Mouse (Mus musculus) C2C12 (cell line): ENCODE measurements around the gene Tmem243.

Experiments
- CTCF ChIP-seq: IDR thresholded peaks from one replicate; pipeline ENCODE4 v1.5.1; 2011; ENCODE audit not compliant: control insufficient read depth, insufficient read depth, insufficient read length
- FOSL1 ChIP-seq: IDR thresholded peaks from one replicate; pipeline ENCODE4 v1.8.0; 2011; ENCODE audit warnings: mild to moderate bottlenecking, low read length; ENCODE audit not compliant: poor library complexity, insufficient read depth, severe bottlenecking
- MAX ChIP-seq: IDR thresholded peaks from one replicate; pipeline ENCODE4 v1.6.1; 2011; ENCODE audit warnings: mild to moderate bottlenecking, control low read depth
- MYOD1 ChIP-seq: IDR thresholded peaks from one replicate; pipeline ENCODE4 v1.6.1; 2011; ENCODE audit warnings: low read depth; ENCODE audit not compliant: control insufficient read depth, insufficient read length

DNA sequence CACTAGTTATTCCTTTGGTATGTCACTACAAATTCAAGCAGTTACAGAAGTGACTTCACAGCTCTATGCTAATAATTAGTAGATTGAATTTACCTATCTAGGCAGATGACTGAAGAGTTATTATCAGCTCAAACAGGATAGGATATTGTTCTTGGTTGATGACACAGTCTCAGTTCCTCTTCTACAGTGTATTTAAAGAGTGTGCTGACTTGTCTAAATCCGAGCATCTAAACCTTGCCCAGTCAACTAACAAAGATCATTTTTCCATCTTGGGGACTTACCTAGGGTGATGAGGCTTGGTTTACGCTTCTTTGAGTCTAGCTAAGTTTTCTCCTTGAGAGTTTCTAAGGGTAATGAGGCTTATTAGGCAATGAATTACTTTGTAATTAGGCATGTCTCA lies 72.8 kb downstream of the Tmem243 start:
- TF ChIP-seq CTCF, result no peak
- no peak for TF ChIP-seq FOSL1
- no peak for TF ChIP-seq MAX
- TF ChIP-seq MYOD1, result no peak
